Mouse (Mus musculus): ENCODE results near the gene Car3. TPM values are rescaled to one million over a fixed set of nuclear protein-coding genes. Genes with fewer than 3 reads are reported as not detected.
"Not testable (repeated sequence)": the region's sequence is repeated elsewhere in the genome, so short reads cannot be mapped to it uniquely, and the experiment has no call there.

Car3 gene
- 41.9 and 49.6 TPM in 2 replicates for polyA plus RNA-seq (2015; fragmentation: Nextera tagmentation; extraction: Ambion mirVana)

DNA sequence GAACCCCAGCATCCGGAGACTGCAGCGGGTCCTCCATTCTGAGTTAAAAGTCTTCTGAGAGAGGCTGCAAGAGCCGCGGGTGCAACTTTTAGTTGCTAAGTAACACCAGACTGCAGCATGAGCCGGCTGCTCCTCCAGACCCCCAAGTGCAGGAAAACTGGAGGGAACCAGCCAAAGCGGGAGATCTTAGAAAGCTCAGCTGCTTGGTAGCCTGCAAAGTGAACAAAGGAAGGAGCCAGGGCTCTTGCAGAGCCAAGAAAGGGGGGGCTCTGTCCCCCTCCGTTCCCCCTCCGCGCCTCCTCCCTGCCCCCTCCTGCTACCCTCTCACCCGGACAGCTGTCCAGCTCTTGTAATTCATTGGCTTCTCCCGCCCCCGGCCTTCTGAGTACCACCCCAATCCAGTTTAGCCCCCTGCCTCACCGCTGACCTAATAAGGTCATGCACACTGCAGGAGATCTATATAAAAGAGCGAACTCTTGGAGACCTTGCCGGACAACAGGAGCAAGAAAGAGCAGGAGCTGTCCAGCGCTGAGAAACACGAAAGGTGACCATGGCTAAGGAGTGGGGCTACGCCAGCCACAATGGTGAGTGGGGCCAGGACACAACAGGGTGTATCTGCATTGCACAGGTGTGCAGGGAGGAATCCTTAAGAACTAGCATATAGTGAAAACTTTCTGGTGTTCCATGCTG lies at the start of gene Car3:
Gene Car3, plus strand, starts transcription at position 491 of the 690 bp plus-strand sequence.
- Histone ChIP-seq H3K27ac (replicated peaks) (no peak within 1 kb of the TSS), H3K9ac (peak within 1 kb of the TSS; percentile 28; the same call in 1 of the 2 replicates), H3K4me2 (replicated peaks) (peak within 1 kb of the TSS; percentile 64)

GRCm38 (mm10) chr3:14815396-14815795 lies 47.9 kb upstream of the Car3 start:
- 71% methylated on average over 1 of the region's 1 CpGs for WGBS
- not testable (repeated sequence) for H3K36me3 ChIP-seq; H3K27ac ChIP-seq (replicated peaks); H3K4me3 ChIP-seq (replicated peaks); H3K9ac ChIP-seq; H3K4me1 ChIP-seq; H3K9me3 ChIP-seq (replicated peaks); H3K4me2 ChIP-seq (replicated peaks); H3K27me3 ChIP-seq; ATAC-seq (ENCODE audit: insufficient number of reproducible peaks, low FRiP score, low TSS enrichment, low read depth)

More for the DNA sequence above, at the start of gene Car3:
- Histone ChIP-seq H3K4me1 (peaks cover 13% of the 10 kb centered on the region; the same call in 1 of the 2 replicates), H3K36me3 (no peaks in the 10 kb centered on the region), H3K27me3 (no peaks in the 10 kb centered on the region), H3K4me3 (replicated peaks) (peak within 1 kb of the TSS; percentile 36), H3K9me3 (replicated peaks) (no peaks in the 10 kb centered on the region)
- 6% methylated on average over 18 of the region's 18 CpGs for WGBS
- peak; percentile 19; the same call in 1 of the 2 replicates for ATAC-seq (ENCODE audit: insufficient number of reproducible peaks, low FRiP score, low TSS enrichment, low read depth)

- no peak overlapping the region for H3K4me3 ChIP-seq (replicated peaks)
- H3K4me2 ChIP-seq (replicated peaks): no peak overlapping the region
- no peak for ATAC-seq (ENCODE audit: insufficient number of reproducible peaks, low FRiP score, low TSS enrichment, low read depth)
- H3K4me1 ChIP-seq: no peaks in the 10 kb centered on the region
- no peak overlapping the region for H3K9ac ChIP-seq
- 89% methylated on average over 1 of the region's 1 CpGs for WGBS
- H3K9me3 ChIP-seq (replicated peaks): no peaks in the 10 kb centered on the region
- no peak overlapping the region for H3K27ac ChIP-seq (replicated peaks)
- no peaks in the 10 kb centered on the region for H3K27me3 ChIP-seq
- H3K36me3 ChIP-seq: no peaks in the 10 kb centered on the region
Measured at GRCm38 (mm10) chr3:14819844-14820504, 43.3 kb upstream of the Car3 start.

- ATAC-seq (ENCODE audit: insufficient number of reproducible peaks, low FRiP score, low TSS enrichment, low read depth): no peak
Measured at GRCm38 (mm10) chr3:14828896-14829295, 34.4 kb upstream of the Car3 start.

DNA sequence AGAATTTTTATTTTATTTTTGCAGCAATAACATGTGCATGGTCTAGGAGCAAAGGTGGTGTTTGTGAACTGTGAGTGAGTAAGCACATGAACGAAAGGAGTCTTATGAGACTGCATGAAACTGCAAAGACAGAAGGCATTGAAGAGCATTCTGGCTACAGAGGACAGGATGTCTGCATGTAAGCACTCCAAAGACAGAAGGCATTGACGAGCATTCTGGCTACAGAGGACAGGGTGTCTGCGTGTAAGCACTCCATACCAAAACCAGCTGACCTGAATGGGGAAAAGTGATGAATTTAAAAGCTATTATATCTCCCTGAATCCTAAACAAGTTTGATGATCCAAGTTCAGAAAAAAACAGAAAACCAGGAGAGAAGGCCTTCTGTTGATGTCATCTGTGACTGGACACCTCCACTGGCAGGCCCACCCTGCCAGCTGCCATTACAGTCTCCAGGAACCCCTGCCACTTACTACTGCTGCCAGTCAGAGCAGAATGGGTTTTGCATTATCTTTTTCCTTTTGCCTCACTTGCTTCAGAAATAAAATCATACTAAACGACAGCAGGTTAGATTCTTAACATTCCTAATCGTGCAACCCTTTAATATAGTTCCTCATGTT lies 32.0 kb upstream of the Car3 start:
- Histone ChIP-seq H3K4me3 (replicated peaks) (no peak overlapping the region), H3K9ac (no peak overlapping the region), H3K36me3 (no peaks in the 10 kb centered on the region), H3K27ac (replicated peaks) (no peak overlapping the region), H3K4me1 (no peaks in the 10 kb centered on the region), H3K9me3 (replicated peaks) (no peaks in the 10 kb centered on the region), H3K4me2 (replicated peaks) (no peak overlapping the region), H3K27me3 (no peaks in the 10 kb centered on the region)
- WGBS: 70% methylated on average over 5 of the region's 5 CpGs
- ATAC-seq (ENCODE audit: insufficient number of reproducible peaks, low FRiP score, low TSS enrichment, low read depth): no peak

More at GRCm38 (mm10) chr3:14828896-14829295, 34.4 kb upstream of the Car3 start:
- Histone ChIP-seq H3K4me2 (replicated peaks) (no peak overlapping the region), H3K36me3 (no peaks in the 10 kb centered on the region), H3K9me3 (replicated peaks) (no peaks in the 10 kb centered on the region), H3K27me3 (no peaks in the 10 kb centered on the region), H3K9ac (no peak overlapping the region), H3K27ac (replicated peaks) (no peak overlapping the region), H3K4me3 (replicated peaks) (no peak overlapping the region), H3K4me1 (no peaks in the 10 kb centered on the region)

DNA sequence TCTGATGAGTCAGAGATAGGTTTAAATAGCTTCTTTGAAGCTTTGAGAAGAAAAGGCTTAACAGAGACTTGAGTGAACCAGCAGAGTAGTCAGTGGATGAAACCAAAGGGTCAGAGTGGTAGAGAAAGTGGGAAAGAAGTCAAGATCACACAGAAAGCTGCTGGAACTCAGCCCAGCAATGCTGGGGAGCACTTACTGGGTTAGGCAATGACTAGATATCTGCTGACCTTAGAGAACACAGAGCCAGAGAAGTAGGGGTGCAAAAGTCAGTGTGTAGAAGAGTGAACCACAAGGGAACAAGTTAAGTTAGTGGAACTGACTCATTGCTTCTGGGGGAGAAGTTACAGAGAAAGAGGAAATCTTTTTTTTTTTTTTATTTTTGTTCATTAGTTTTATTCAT lies 30.5 kb upstream of the Car3 start:
- no peak overlapping the region for H3K4me3 ChIP-seq (replicated peaks)
- no peaks in the 10 kb centered on the region for H3K27me3 ChIP-seq
- no peak for ATAC-seq (ENCODE audit: insufficient number of reproducible peaks, low FRiP score, low TSS enrichment, low read depth)
- H3K9me3 ChIP-seq (replicated peaks): no peaks in the 10 kb centered on the region
- no peak overlapping the region for H3K4me2 ChIP-seq (replicated peaks)
- H3K36me3 ChIP-seq: no peaks in the 10 kb centered on the region
- no peak overlapping the region for H3K9ac ChIP-seq
- H3K27ac ChIP-seq (replicated peaks): no peak overlapping the region
- no peaks in the 10 kb centered on the region for H3K4me1 ChIP-seq

DNA sequence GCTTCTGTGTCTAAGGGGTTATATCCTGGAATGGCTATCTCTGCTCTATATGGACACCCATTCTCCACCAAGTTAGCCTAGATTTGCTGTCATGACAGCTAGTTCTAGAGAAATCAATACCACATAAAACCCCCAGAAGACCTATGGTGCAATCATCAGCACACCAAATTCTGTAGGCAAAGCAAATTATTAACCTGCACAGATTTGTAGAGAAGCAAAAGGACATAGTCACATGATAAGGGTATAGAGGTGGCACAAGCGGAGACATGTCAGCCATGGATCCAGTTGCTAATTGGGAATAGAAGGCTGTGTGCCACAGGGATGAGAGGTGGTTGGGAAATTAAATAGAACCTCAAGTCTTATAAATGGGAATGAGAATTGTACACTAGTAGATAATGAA lies 24.4 kb upstream of the Car3 start:
- H3K36me3 ChIP-seq: no peaks in the 10 kb centered on the region
- H3K27ac ChIP-seq (replicated peaks): no peak overlapping the region
- H3K4me1 ChIP-seq: no peaks in the 10 kb centered on the region
- H3K4me2 ChIP-seq (replicated peaks): no peak overlapping the region
- no peaks in the 10 kb centered on the region for H3K27me3 ChIP-seq
- H3K9ac ChIP-seq: no peak overlapping the region
- no peaks in the 10 kb centered on the region for H3K9me3 ChIP-seq (replicated peaks)
- WGBS: 90% methylated on average over 1 of the region's 1 CpGs
- no peak overlapping the region for H3K4me3 ChIP-seq (replicated peaks)
- no peak for ATAC-seq (ENCODE audit: insufficient number of reproducible peaks, low FRiP score, low TSS enrichment, low read depth)

DNA sequence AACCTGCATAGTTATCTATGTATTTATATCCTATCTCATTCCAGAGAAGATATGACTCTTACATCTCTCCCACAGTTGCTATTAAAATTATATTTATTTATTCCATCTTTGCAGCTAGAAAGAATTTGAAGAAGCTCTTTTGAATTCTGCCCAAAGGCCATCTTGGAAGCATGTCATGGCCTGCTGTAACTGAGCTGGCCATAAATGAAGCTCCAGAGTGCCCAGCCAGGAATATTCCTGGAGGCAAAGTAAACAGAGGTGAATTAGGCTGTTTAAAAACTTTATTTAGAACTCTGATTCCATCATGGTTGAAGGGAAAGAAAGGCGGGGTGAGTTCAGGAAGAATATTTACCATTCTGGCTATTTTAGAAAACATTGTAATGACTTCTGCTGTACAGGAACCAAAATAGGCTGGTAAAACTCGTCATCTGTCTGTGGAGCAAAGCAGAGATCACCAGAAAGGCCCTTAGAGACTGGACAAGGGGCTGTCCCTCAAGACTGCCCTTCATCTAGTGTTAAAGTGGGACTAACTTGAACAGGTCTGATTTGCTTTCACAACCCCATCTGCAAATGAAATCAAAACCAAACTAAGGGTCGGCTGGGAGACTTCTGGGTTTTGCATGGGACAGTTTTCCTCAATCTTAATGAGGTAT lies 23.7 kb upstream of the Car3 start:
- H3K27ac ChIP-seq (replicated peaks): no peak overlapping the region
- H3K9ac ChIP-seq: no peak overlapping the region
- no peaks in the 10 kb centered on the region for H3K27me3 ChIP-seq
- no peaks in the 10 kb centered on the region for H3K4me1 ChIP-seq
- H3K4me3 ChIP-seq (replicated peaks): no peak overlapping the region
- H3K4me2 ChIP-seq (replicated peaks): no peak overlapping the region
- 72% methylated on average over 3 of the region's 3 CpGs for WGBS
- no peaks in the 10 kb centered on the region for H3K36me3 ChIP-seq
- no peak for ATAC-seq (ENCODE audit: insufficient number of reproducible peaks, low FRiP score, low TSS enrichment, low read depth)
- H3K9me3 ChIP-seq (replicated peaks): no peaks in the 10 kb centered on the region

- no peaks in the 10 kb centered on the region for H3K9me3 ChIP-seq (replicated peaks)
- no peak overlapping the region for H3K4me3 ChIP-seq (replicated peaks)
- no peaks in the 10 kb centered on the region for H3K4me1 ChIP-seq
- H3K4me2 ChIP-seq (replicated peaks): no peak overlapping the region
- WGBS: 70% methylated on average over 2 of the region's 2 CpGs
- no peak overlapping the region for H3K9ac ChIP-seq
- no peaks in the 10 kb centered on the region for H3K36me3 ChIP-seq
- ATAC-seq (ENCODE audit: insufficient number of reproducible peaks, low FRiP score, low TSS enrichment, low read depth): no peak
- no peaks in the 10 kb centered on the region for H3K27me3 ChIP-seq
- H3K27ac ChIP-seq (replicated peaks): no peak overlapping the region
Measured at GRCm38 (mm10) chr3:14848587-14849254, 14.6 kb upstream of the Car3 start.

DNA sequence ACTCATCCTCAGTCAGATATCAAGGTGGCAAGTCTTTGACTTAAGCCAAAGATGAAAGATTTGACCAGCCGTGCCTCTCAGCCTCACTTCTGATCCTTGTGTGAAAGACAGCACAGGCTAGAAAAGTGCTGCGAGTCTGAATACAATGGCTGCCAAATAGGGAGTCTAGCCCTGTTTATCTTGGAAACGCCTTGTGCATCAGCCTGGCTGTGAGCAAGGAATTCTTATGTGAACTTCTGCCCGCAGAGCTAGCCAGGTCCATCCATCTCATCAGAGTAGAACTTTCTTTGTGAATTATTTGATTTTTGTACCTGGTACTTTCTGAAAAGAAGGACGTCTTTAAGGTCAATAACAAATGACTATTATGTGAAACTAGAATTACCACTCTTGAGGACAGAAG lies 9.3 kb upstream of the Car3 start:
- Histone ChIP-seq H3K9ac (no peak overlapping the region), H3K4me3 (replicated peaks) (no peak overlapping the region), H3K4me2 (replicated peaks) (no peak overlapping the region), H3K4me1 (no peaks in the 10 kb centered on the region), H3K9me3 (replicated peaks) (no peaks in the 10 kb centered on the region), H3K27me3 (no peaks in the 10 kb centered on the region), H3K36me3 (no peaks in the 10 kb centered on the region), H3K27ac (replicated peaks) (no peak overlapping the region)
- no peak for ATAC-seq (ENCODE audit: insufficient number of reproducible peaks, low FRiP score, low TSS enrichment, low read depth)
- 71% methylated on average over 5 of the region's 5 CpGs for WGBS

DNA sequence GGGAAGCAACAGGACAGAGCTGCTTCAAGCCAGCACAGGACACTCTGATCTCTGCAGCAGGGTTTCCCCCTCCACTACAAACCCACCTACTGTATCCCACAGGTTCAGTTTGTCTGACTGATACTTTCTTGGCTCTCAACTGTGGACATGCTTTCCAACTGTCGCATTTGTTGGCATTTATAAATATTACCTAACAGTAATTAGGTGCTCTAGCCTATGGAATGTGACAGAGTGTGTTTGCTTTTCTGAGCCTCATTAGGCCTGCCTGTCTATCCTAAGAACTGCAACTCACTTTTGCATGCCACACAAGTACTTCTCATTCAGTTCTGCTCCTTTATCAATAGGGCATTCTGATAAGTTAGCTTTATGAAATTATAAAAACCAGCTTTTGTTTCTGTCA lies 8.9 kb upstream of the Car3 start:
- no peak for ATAC-seq (ENCODE audit: insufficient number of reproducible peaks, low FRiP score, low TSS enrichment, low read depth)
- H3K9ac ChIP-seq: no peak overlapping the region
- no peak overlapping the region for H3K27ac ChIP-seq (replicated peaks)
- H3K4me3 ChIP-seq (replicated peaks): no peak overlapping the region
- WGBS: 64% methylated on average over 1 of the region's 1 CpGs
- H3K4me1 ChIP-seq: no peaks in the 10 kb centered on the region
- no peak overlapping the region for H3K4me2 ChIP-seq (replicated peaks)
- no peaks in the 10 kb centered on the region for H3K27me3 ChIP-seq
- H3K36me3 ChIP-seq: no peaks in the 10 kb centered on the region
- no peaks in the 10 kb centered on the region for H3K9me3 ChIP-seq (replicated peaks)
